ENCODE assay signal across 23 mouse cellular contexts in genomic region chr3:109196166-109196565, GRCm38 (mm10).
"Had no signal": no experiment of that assay in that cellular context is flagged by ENCODE, and none has a peak within 500 bp of the region (broad histone marks: within the 10 kb centered on the region; RNA-seq: fewer than 3 reads in every experiment).

No protein-coding gene starts in this region.

- H3K9me3 ChIP-seq: kidney, embryonic 15.5 days; limb, embryonic 12.5 days; limb, embryonic 15.5 days; neural tube, embryonic 12.5 days; neural tube, embryonic 15.5 days; stomach, embryonic 15.5 days had no signal

- H3K4me2 ChIP-seq: kidney, embryonic 15.5 days; limb, embryonic 12.5 days; limb, embryonic 15.5 days; liver, embryonic 11.5 days; lung, embryonic 14.5 days; midbrain, embryonic 11.5 days; neural tube, embryonic 12.5 days; neural tube, embryonic 15.5 days; stomach, embryonic 15.5 days had no signal

- ATAC-seq: liver, postnatal 0 days; lung, postnatal 0 days had no signal

- H3K4me1 ChIP-seq: kidney, embryonic 15.5 days; limb, embryonic 12.5 days; limb, embryonic 15.5 days; neural tube, embryonic 12.5 days; neural tube, embryonic 15.5 days; stomach, embryonic 15.5 days had no signal

- DNase-seq: kidney, adult 11 months; kidney, adult 8-10 months; kidney, postnatal 10 days; kidney, postnatal 36 days; layer of hippocampus, postnatal 36 days; liver, postnatal 0 days; lung, embryonic 14.5 days; midbrain, embryonic 14.5 days; right cerebral cortex, postnatal 4 days; thymus, adult 18-20 months; thymus, postnatal 36 days had no signal

- H3K9ac ChIP-seq: kidney, embryonic 15.5 days; limb, embryonic 12.5 days; limb, embryonic 15.5 days; liver, embryonic 14.5 days; liver, postnatal 0 days; lung, embryonic 14.5 days; neural tube, embryonic 12.5 days; neural tube, embryonic 15.5 days; stomach, embryonic 15.5 days had no signal

- H3K27me3 ChIP-seq: kidney, embryonic 15.5 days; limb, embryonic 12.5 days; limb, embryonic 15.5 days; neural tube, embryonic 12.5 days; neural tube, embryonic 15.5 days; stomach, embryonic 15.5 days had no signal

- H3K36me3 ChIP-seq: kidney, embryonic 15.5 days; limb, embryonic 12.5 days; limb, embryonic 15.5 days; neural tube, embryonic 12.5 days; neural tube, embryonic 15.5 days; stomach, embryonic 15.5 days had no signal

- H3K4me3 ChIP-seq: kidney, embryonic 15.5 days; left cerebral cortex, adult 2 months; limb, embryonic 12.5 days; limb, embryonic 15.5 days; neural tube, embryonic 12.5 days; neural tube, embryonic 15.5 days; stomach, embryonic 15.5 days had no signal

- H3K27ac ChIP-seq: kidney, embryonic 15.5 days; left cerebral cortex, adult 2 months; limb, embryonic 12.5 days; limb, embryonic 15.5 days; liver, embryonic 14.5 days; macrophage; neural tube, embryonic 12.5 days; neural tube, embryonic 15.5 days; stomach, embryonic 15.5 days had no signal
